Mouse (Mus musculus): ENCODE results near the gene Rfc5. TPM values are rescaled to one million over a fixed set of nuclear protein-coding genes. Genes with fewer than 3 reads are reported as not detected.

The Rfc5 gene
- polyA plus RNA-seq, 1 experiment from 2014 or later = 23.8 TPM

DNA sequence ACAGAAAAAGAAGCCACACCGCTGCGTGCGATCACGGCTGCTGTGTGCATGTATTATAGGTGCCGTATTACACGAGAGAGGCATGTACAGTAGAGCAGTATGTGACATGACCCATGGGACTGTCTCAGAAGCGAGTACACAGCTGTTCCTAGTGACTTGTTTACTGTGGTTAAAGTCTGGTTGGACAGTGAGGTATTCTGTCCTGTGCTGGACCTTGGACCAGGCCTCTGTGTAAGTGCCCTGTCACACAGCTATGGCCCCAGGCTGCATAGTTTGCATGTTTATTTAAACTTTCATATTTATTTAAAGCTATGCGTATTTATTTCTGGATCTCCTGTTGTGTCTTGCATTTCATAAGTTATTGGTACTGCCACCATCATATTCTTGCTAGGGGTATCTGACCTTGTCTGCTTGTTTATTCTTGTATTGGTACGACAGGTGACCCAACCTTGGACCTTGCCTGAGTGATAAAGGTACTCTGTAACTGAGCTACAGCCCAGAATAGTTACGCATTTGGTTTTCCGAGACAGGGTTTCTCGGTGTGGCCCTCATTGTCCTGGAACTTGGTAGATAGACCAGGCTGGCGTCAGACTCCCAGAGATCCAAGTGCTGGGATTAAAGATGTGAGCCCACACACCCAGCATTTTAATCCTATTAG, 22.8 kb downstream of the Rfc5 start:
- H3K4me2 ChIP-seq (ENCODE audit: low read depth, low read length) = no peak overlapping the region
- 91% methylated on average over 13 of the region's 13 CpGs for WGBS
- no peak overlapping the region for H3K9ac ChIP-seq (replicated peaks; ENCODE audit: low read depth, low read length)
- no peaks in the 10 kb centered on the region for H3K9me3 ChIP-seq (ENCODE audit: control insufficient read depth, low read length)
- no peaks in the 10 kb centered on the region for H3K27me3 ChIP-seq (ENCODE audit: control insufficient read depth, insufficient read depth, low read length)
- no peak overlapping the region for H3K27ac ChIP-seq (ENCODE audit: low read depth, low read length)
- H3K36me3 ChIP-seq (ENCODE audit: control insufficient read depth, insufficient read depth, low read length) = peaks cover 33% of the 10 kb centered on the region
- no peak for ATAC-seq (ENCODE audit: low read depth)
- no peak overlapping the region for H3K4me3 ChIP-seq (ENCODE audit: low read depth, low read length)
- H3K4me1 ChIP-seq (ENCODE audit: control insufficient read depth, insufficient read depth, low read length) = peaks cover under 1% of the 10 kb centered on the region; the same call in 1 of the 2 replicates

DNA sequence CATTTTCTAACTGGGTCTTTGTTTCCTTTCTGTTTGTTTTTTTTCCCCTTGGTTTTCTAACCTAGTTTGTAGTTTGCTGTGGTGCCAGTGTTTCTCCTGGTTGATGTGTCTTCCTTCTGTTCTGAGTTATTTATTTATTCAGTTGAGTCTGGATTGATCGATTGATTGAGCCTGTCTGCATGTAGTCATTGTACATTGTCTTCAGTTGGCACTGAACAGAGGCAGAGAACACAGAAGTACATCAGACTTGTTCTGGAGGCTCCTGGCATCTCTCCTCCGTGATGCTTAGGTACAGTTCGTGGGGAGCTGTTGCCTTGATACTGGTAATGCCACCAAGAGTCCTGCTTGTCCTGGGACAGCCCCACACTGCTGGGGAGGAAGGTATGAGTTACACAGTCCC, 24.0 kb downstream of the Rfc5 start:
- no peaks in the 10 kb centered on the region for H3K9me3 ChIP-seq (ENCODE audit: control insufficient read depth, low read length)
- no peak overlapping the region for H3K9ac ChIP-seq (replicated peaks; ENCODE audit: low read depth, low read length)
- H3K27ac ChIP-seq (ENCODE audit: low read depth, low read length) = no peak overlapping the region
- no peak for ATAC-seq (ENCODE audit: low read depth)
- no peak overlapping the region for H3K4me3 ChIP-seq (ENCODE audit: low read depth, low read length)
- H3K4me2 ChIP-seq (ENCODE audit: low read depth, low read length) = no peak overlapping the region
- peaks cover 21% of the 10 kb centered on the region for H3K36me3 ChIP-seq (ENCODE audit: control insufficient read depth, insufficient read depth, low read length)
- H3K27me3 ChIP-seq (ENCODE audit: control insufficient read depth, insufficient read depth, low read length) = no peaks in the 10 kb centered on the region
- WGBS = 90% methylated on average over 3 of the region's 3 CpGs
- H3K4me1 ChIP-seq (ENCODE audit: control insufficient read depth, insufficient read depth, low read length) = peaks cover 12% of the 10 kb centered on the region

DNA sequence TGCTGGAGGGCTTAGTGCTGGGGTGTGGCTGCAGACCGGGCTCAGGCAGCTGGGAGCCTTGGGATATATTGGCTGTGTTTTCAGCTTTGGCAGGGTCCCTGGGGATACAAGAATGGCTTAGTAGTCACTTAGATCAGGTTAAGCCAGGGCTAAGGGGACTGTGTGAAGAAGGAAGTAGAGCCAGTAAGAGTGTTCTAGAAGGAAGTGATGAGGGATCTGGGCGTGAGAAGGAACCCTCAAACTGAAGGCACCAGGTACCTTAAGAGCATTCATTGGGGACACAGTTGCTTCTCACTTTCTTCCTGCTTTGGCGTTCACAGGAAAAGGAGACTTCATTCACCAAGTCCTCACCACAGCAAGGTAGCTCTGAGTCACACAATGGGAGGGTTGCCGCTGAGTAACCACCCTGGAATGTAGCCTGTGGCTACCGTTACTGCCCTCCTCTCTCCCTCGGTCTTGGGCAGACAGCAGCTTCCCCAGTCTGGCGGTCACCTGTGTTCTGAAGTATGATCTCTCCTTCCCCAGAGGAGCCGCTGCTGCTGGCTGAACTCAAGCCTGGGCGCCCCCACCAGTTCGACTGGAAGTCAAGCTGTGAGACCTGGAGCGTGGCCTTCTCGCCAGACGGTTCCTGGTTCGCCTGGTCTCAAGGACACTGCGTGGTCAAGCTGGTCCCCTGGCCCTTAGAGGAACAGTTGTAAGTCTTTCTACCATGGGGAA, 25.6 kb downstream of the Rfc5 start:
- Histone ChIP-seq H3K4me1 (ENCODE audit: control insufficient read depth, insufficient read depth, low read length) (peaks cover 17% of the 10 kb centered on the region), H3K4me2 (ENCODE audit: low read depth, low read length) (no peak overlapping the region), H3K9me3 (ENCODE audit: control insufficient read depth, low read length) (no peaks in the 10 kb centered on the region), H3K27me3 (ENCODE audit: control insufficient read depth, insufficient read depth, low read length) (no peaks in the 10 kb centered on the region), H3K27ac (ENCODE audit: low read depth, low read length) (no peak overlapping the region), H3K4me3 (ENCODE audit: low read depth, low read length) (no peak overlapping the region), H3K9ac (replicated peaks; ENCODE audit: low read depth, low read length) (no peak overlapping the region), H3K36me3 (ENCODE audit: control insufficient read depth, insufficient read depth, low read length) (peaks cover 16% of the 10 kb centered on the region)
- 65% methylated on average over 15 of the region's 15 CpGs for WGBS
- no peak for ATAC-seq (ENCODE audit: low read depth)

DNA sequence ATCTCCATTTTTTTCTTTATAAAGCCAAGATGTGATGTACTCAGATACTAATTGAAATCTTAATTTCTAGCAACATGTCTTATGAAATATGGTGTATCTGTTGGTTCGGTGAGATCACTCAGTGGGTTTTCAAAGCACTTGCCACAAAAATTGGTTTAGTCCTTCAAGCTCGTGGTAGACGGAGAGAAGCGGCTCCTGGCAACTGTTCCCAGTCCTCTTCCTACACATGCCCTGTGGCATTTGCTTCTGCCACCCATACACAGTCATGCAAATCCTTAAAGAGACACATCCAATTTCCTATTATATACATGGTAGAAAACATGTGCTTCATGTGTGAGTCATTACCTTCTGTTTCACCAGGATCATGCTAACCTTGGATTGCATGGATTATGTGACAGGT, 27.3 kb downstream of the Rfc5 start:
- peaks cover 16% of the 10 kb centered on the region for H3K36me3 ChIP-seq (ENCODE audit: control insufficient read depth, insufficient read depth, low read length)

DNA sequence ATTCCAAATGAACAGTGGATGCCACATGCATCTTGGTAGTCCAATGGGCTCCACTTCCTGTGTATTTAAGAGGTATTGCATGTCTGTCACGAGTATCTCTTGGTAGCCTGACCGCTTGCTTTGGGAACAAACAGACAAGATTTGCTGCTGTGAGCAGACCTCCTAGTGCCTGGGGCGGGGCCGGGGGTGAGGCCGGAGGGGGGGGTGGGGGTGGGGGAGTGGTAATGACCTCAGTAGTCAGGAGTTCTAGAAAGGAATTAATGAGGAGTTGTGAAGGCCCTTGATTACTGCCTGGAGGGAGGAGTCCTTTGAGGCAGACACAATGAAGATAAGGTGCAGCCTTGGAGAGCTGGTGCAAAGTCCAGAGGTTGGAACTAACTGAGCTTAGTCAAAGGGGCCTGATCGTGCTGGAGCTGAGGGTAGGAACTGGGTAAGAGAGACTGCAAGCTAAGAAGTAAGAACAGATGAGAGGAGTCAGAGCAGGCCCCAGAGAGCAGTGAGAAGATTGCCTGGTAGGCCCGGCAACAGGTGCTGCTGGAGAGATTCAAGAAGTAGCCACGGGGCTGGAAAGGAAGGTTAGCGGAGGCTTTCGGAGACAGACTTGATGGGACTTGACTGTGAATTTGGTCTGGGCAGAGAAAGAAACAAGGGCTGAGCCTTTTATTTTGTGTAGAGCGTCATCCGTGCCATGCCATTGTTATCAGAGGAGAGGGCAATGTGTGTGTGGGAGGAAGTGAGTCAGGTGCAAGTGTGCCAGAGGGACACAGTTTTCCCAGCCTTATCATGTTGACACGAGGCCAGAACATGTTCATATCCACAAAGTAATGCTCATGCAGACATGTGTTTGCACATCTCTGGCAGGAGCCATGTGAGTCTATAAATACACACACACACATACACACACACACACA, 28.0 kb downstream of the Rfc5 start:
- no peak overlapping the region for H3K4me3 ChIP-seq (ENCODE audit: low read depth, low read length)
- no peaks in the 10 kb centered on the region for H3K9me3 ChIP-seq (ENCODE audit: control insufficient read depth, low read length)
- H3K27ac ChIP-seq (ENCODE audit: low read depth, low read length) = no peak overlapping the region
- no peak overlapping the region for H3K4me2 ChIP-seq (ENCODE audit: low read depth, low read length)
- WGBS = 40% methylated on average over 13 of the region's 13 CpGs
- peaks cover 16% of the 10 kb centered on the region for H3K36me3 ChIP-seq (ENCODE audit: control insufficient read depth, insufficient read depth, low read length)
- ATAC-seq (ENCODE audit: low read depth) = no peak
- no peak overlapping the region for H3K9ac ChIP-seq (replicated peaks; ENCODE audit: low read depth, low read length)
- peaks cover 24% of the 10 kb centered on the region for H3K4me1 ChIP-seq (ENCODE audit: control insufficient read depth, insufficient read depth, low read length)
- H3K27me3 ChIP-seq (ENCODE audit: control insufficient read depth, insufficient read depth, low read length) = no peaks in the 10 kb centered on the region

More for the DNA sequence above, 27.3 kb downstream of the Rfc5 start:
- no peak overlapping the region for H3K27ac ChIP-seq (ENCODE audit: low read depth, low read length)
- H3K9ac ChIP-seq (replicated peaks; ENCODE audit: low read depth, low read length) = no peak overlapping the region
- H3K9me3 ChIP-seq (ENCODE audit: control insufficient read depth, low read length) = no peaks in the 10 kb centered on the region
- peaks cover 17% of the 10 kb centered on the region for H3K4me1 ChIP-seq (ENCODE audit: control insufficient read depth, insufficient read depth, low read length)
- no peak overlapping the region for H3K4me3 ChIP-seq (ENCODE audit: low read depth, low read length)
- 74% methylated on average over 4 of the region's 4 CpGs for WGBS
- no peak overlapping the region for H3K4me2 ChIP-seq (ENCODE audit: low read depth, low read length)
- H3K27me3 ChIP-seq (ENCODE audit: control insufficient read depth, insufficient read depth, low read length) = no peaks in the 10 kb centered on the region
- no peak for ATAC-seq (ENCODE audit: low read depth)

DNA sequence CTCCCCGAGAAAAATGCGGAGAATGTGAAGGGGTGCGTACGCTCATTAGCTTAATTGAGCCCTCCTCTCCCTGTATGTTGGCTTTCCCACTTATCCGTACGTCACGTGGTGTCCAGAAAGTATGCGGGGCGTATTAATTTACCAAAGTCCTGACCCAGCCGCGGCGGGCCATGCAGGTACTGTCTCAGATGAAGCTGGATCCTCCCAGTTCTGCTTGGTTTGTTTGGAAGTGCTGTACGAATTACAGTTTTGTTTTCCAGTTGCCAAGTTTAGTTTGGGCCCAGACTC, 28.7 kb downstream of the Rfc5 start:
- H3K4me1 ChIP-seq (ENCODE audit: control insufficient read depth, insufficient read depth, low read length) = peaks cover 25% of the 10 kb centered on the region

DNA sequence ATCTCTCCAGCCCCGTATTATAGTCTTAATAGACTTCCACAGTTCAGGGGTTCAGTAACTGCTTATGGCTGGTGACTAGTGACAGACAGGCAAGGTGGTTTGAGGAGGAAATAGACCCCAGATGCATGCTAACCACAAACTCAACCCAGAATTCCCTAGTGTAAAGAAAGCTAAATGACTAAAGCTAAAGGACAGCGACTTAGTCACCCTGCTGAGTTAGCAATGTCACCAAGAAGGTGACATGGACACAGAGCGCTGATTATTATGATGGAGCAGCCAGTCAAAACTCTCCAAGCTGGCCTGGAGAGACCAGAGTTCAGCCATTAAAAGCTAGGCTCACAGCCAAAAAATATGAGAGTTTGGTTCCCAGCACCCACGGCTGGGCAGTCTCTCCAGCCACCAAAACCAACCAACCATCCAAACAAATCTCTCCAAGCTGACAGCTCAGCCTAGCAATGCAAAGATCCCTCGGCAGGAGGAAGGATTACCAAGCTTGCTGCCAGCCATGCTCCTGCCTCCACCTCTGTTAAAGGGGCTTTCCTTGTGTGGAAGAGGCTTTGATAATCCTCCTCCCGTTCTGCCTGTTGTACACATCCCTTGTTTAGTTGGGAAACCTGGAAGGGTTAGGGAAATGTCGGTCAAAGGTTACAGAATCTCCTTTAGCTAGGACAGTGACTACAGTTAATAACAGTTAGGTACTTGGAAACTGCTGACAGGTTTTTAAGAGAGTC, 29.2 kb downstream of the Rfc5 start:
- H3K4me2 ChIP-seq (ENCODE audit: low read depth, low read length) = no peak overlapping the region
- H3K4me1 ChIP-seq (ENCODE audit: control insufficient read depth, insufficient read depth, low read length) = peaks cover 25% of the 10 kb centered on the region
- H3K27me3 ChIP-seq (ENCODE audit: control insufficient read depth, insufficient read depth, low read length) = no peaks in the 10 kb centered on the region
- no peak overlapping the region for H3K9ac ChIP-seq (replicated peaks; ENCODE audit: low read depth, low read length)
- WGBS = 48% methylated on average over 7 of the region's 7 CpGs
- peaks cover 8% of the 10 kb centered on the region for H3K36me3 ChIP-seq (ENCODE audit: control insufficient read depth, insufficient read depth, low read length)
- no peak for ATAC-seq (ENCODE audit: low read depth)
- H3K27ac ChIP-seq (ENCODE audit: low read depth, low read length) = no peak overlapping the region
- H3K4me3 ChIP-seq (ENCODE audit: low read depth, low read length) = no peak overlapping the region
- H3K9me3 ChIP-seq (ENCODE audit: control insufficient read depth, low read length) = no peaks in the 10 kb centered on the region

More for the DNA sequence above, 28.7 kb downstream of the Rfc5 start:
- Histone ChIP-seq H3K27ac (ENCODE audit: low read depth, low read length) (no peak overlapping the region), H3K27me3 (ENCODE audit: control insufficient read depth, insufficient read depth, low read length) (no peaks in the 10 kb centered on the region), H3K9ac (replicated peaks; ENCODE audit: low read depth, low read length) (no peak overlapping the region), H3K9me3 (ENCODE audit: control insufficient read depth, low read length) (no peaks in the 10 kb centered on the region), H3K36me3 (ENCODE audit: control insufficient read depth, insufficient read depth, low read length) (peaks cover 13% of the 10 kb centered on the region), H3K4me2 (ENCODE audit: low read depth, low read length) (no peak overlapping the region), H3K4me3 (ENCODE audit: low read depth, low read length) (no peak overlapping the region)
- 50% methylated on average over 13 of the region's 13 CpGs for WGBS
- ATAC-seq (ENCODE audit: low read depth) = no peak

DNA sequence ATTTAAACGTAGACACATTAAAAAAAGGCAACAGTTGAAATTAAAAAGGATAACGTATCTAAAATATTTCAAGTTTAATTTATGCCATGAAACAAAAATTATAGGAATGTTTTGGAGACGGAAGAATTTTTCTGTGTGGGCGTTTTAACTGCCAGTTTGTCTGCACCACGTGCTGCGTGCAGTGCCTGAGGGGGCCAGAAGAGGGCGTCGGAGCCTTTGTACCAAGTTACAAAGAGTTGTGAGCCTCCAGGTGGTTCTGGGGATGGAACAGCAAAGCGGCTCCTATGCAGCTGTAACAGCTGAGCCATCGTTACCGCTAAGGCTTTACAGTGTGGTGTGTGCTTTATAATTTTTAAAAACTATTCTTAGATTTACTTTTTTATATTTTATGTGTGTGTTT, 30.1 kb downstream of the Rfc5 start:
- H3K27me3 ChIP-seq (ENCODE audit: control insufficient read depth, insufficient read depth, low read length) = no peaks in the 10 kb centered on the region
- no peak overlapping the region for H3K9ac ChIP-seq (replicated peaks; ENCODE audit: low read depth, low read length)
- H3K9me3 ChIP-seq (ENCODE audit: control insufficient read depth, low read length) = no peaks in the 10 kb centered on the region
- WGBS = 38% methylated on average over 11 of the region's 11 CpGs
- H3K4me3 ChIP-seq (ENCODE audit: low read depth, low read length) = peak overlapping the region; percentile 97
- H3K4me1 ChIP-seq (ENCODE audit: control insufficient read depth, insufficient read depth, low read length) = peaks cover 25% of the 10 kb centered on the region
- H3K27ac ChIP-seq (ENCODE audit: low read depth, low read length) = no peak overlapping the region
- H3K36me3 ChIP-seq (ENCODE audit: control insufficient read depth, insufficient read depth, low read length) = 0 out of 2 replicates have a peak, but pooled peaks cover 2% of the 10 kb centered on the region
- no peak for ATAC-seq (ENCODE audit: low read depth)
- H3K4me2 ChIP-seq (ENCODE audit: low read depth, low read length) = peak overlapping the region; percentile 66

Measured in neural tube, embryonic 14.5 days (tissue).